Mouse (Mus musculus) liver, adult 2 months (tissue): Measurements from ENCODE around the gene Tsen2.

Experiments used
- CTCF ChIP-seq: fragments of 200-500 bp; IDR thresholded peaks from 2 replicates; pipeline ENCODE4 v1.5.1; 2011; ENCODE audit warnings: low read depth, low read length, control low read depth
- POLR2A ChIP-seq: fragments of 200-500 bp; IDR thresholded peaks from 2 replicates; pipeline ENCODE4 v1.6.1; 2011; ENCODE audit warnings: low read length, control low read depth; ENCODE audit not compliant: insufficient read depth; ENCODE audit errors: extremely low read depth

- no peak for TF ChIP-seq POLR2A
- TF ChIP-seq CTCF: no peak
Measured at GRCm38 (mm10) chr6:115519275-115519699, 25.2 kb upstream of the Tsen2 start.
